Mouse (Mus musculus): ENCODE results near the gene Ccng2.

DNA sequence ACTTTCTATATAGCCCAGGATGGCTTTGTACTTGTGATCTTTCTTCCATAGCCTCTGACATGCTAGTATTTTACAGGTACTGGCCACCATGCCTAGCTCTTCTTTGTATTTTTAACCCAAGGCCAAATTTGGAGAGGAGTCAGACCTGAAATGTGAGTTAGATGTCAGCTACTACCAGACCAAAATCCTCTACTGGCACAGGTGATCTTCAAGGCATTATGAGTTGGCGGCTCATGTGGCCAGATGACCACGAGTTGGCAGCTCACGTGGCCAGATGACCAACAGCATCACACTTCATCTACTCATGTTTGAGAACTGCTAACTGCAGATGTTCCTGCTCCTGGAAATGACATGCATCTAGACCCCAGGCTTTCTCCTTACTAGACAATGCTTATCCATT is 48.7 kb upstream of the Ccng2 start:
- TF ChIP-seq CTCF (IDR thresholded peaks at IDR 0.05; ENCODE audit: low read depth) = no peak
- no peak for TF ChIP-seq EP300 (IDR thresholded peaks at IDR 0.05; ENCODE audit: low read depth)

Measured in liver, embryonic 14.5 days (tissue).